Mouse (Mus musculus): ENCODE data around the gene Dlgap3. TPM values are rescaled to one million over a fixed set of nuclear protein-coding genes. Genes with fewer than 3 reads are reported as not detected.

Dlgap3 gene
- total and polyA plus RNA-seq, 2 experiments from 2014 or later: 0.15 to 0.57 TPM

DNA sequence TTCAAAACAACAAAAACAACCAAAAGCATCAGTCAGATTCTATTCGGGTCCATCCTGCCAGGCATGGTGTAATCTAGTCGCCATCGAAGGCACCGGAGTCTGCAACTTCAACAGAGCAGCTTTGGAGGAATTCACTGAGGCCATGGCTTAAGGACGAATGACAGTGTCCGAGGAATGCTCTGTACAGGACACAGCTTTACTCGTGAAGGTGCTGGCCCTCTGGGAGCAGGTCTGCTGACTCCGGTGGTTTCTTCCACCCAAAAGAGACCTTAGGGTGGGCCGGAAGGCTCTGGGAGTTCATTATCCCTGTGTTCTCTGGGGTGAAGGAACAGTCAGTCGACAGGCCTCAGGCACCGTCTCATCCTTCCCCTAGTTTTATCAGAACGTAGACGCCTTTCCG lies 92.6 kb downstream of the Dlgap3 start:
- no peak for DNase-seq (ENCODE audit: low spot score)
- Histone ChIP-seq H3K9me3 (replicated peaks; ENCODE audit: control insufficient read depth, low read length) (no peaks in the 10 kb centered on the region), H3K27ac (ENCODE audit: low read depth) (no peak overlapping the region), H3K4me2 (ENCODE audit: low read depth, low read length) (no peak overlapping the region), H3K9ac (replicated peaks; ENCODE audit: low read depth, low read length) (no peak overlapping the region), H3K36me3 (replicated peaks; ENCODE audit: control insufficient read depth, insufficient read depth, low read length) (no peaks in the 10 kb centered on the region), H3K4me3 (ENCODE audit: low read depth, low read length) (no peak overlapping the region), H3K4me1 (ENCODE audit: control insufficient read depth, insufficient read depth) (peaks cover 11% of the 10 kb centered on the region; the same call in 1 of the 2 replicates), H3K27me3 (ENCODE audit: control insufficient read depth, insufficient read depth, low read length) (no peaks in the 10 kb centered on the region)
- TF ChIP-seq CTCF (IDR thresholded peaks at IDR 0.05; ENCODE audit: low read depth) (no peak), EP300 (IDR thresholded peaks at IDR 0.05; ENCODE audit: low read depth) (no peak)
- ATAC-seq (ENCODE audit: insufficient read depth, low read depth): no peak
- WGBS: 76% methylated on average over 14 of the region's 14 CpGs

- 0 out of 2 replicates have a peak, but pooled peaks cover 6% of the 10 kb centered on the region for H3K27me3 ChIP-seq (ENCODE audit: control insufficient read depth, insufficient read depth, low read length)
- TF ChIP-seq EP300 (IDR thresholded peaks at IDR 0.05; ENCODE audit: low read depth) (0 out of 2 replicates have a peak, but pooled peaks have one; percentile 32), CTCF (IDR thresholded peaks at IDR 0.05; ENCODE audit: low read depth) (no peak)
- no peak for DNase-seq (ENCODE audit: low spot score)
- H3K4me2 ChIP-seq (ENCODE audit: low read depth, low read length): no peak overlapping the region
- H3K4me1 ChIP-seq (ENCODE audit: control insufficient read depth, insufficient read depth): 0 out of 2 replicates have a peak, but pooled peaks cover under 1% of the 10 kb centered on the region
- H3K4me3 ChIP-seq (ENCODE audit: low read depth, low read length): no peak overlapping the region
- H3K27ac ChIP-seq (ENCODE audit: low read depth): peak overlapping the region; percentile 80
- no peaks in the 10 kb centered on the region for H3K9me3 ChIP-seq (replicated peaks; ENCODE audit: control insufficient read depth, low read length)
- no peak overlapping the region for H3K9ac ChIP-seq (replicated peaks; ENCODE audit: low read depth, low read length)
- peak; percentile 75 for ATAC-seq (ENCODE audit: insufficient read depth, low read depth)
- 47% methylated on average over 19 of the region's 19 CpGs for WGBS
- no peaks in the 10 kb centered on the region for H3K36me3 ChIP-seq (replicated peaks; ENCODE audit: control insufficient read depth, insufficient read depth, low read length)
Observed at GRCm38 (mm10) chr4:127263438-127264182, 94.6 kb downstream of the Dlgap3 start.

GRCm38 (mm10) chr4:127264183-127264554 lies 95.2 kb downstream of the Dlgap3 start:
- Histone ChIP-seq H3K9me3 (replicated peaks; ENCODE audit: control insufficient read depth, low read length) (no peaks in the 10 kb centered on the region), H3K4me3 (ENCODE audit: low read depth, low read length) (no peak overlapping the region), H3K9ac (replicated peaks; ENCODE audit: low read depth, low read length) (no peak overlapping the region), H3K27me3 (ENCODE audit: control insufficient read depth, insufficient read depth, low read length) (0 out of 2 replicates have a peak, but pooled peaks cover 6% of the 10 kb centered on the region), H3K4me1 (ENCODE audit: control insufficient read depth, insufficient read depth) (no peaks in the 10 kb centered on the region), H3K4me2 (ENCODE audit: low read depth, low read length) (no peak overlapping the region), H3K36me3 (replicated peaks; ENCODE audit: control insufficient read depth, insufficient read depth, low read length) (no peaks in the 10 kb centered on the region), H3K27ac (ENCODE audit: low read depth) (peak overlapping the region; percentile 80)
- DNase-seq (ENCODE audit: low spot score) (no peak), ATAC-seq (ENCODE audit: insufficient read depth, low read depth) (peak; percentile 36; the same call in 1 of the 2 replicates)
- TF ChIP-seq EP300 (IDR thresholded peaks at IDR 0.05; ENCODE audit: low read depth) (no peak), CTCF (IDR thresholded peaks at IDR 0.05; ENCODE audit: low read depth) (no peak)
- 38% methylated on average over 5 of the region's 5 CpGs for WGBS

- Histone ChIP-seq H3K4me1 (ENCODE audit: control insufficient read depth, insufficient read depth) (0 out of 2 replicates have a peak, but pooled peaks cover 11% of the 10 kb centered on the region), H3K4me2 (ENCODE audit: low read depth, low read length) (no peak overlapping the region), H3K27ac (ENCODE audit: low read depth) (peak overlapping the region; percentile 72), H3K9ac (replicated peaks; ENCODE audit: low read depth, low read length) (no peak overlapping the region), H3K36me3 (replicated peaks; ENCODE audit: control insufficient read depth, insufficient read depth, low read length) (no peaks in the 10 kb centered on the region), H3K4me3 (ENCODE audit: low read depth, low read length) (no peak overlapping the region), H3K27me3 (ENCODE audit: control insufficient read depth, insufficient read depth, low read length) (no peaks in the 10 kb centered on the region), H3K9me3 (replicated peaks; ENCODE audit: control insufficient read depth, low read length) (no peaks in the 10 kb centered on the region)
- TF ChIP-seq EP300 (IDR thresholded peaks at IDR 0.05; ENCODE audit: low read depth) (no peak), CTCF (IDR thresholded peaks at IDR 0.05; ENCODE audit: low read depth) (no peak)
- ATAC-seq (ENCODE audit: insufficient read depth, low read depth) (peak; percentile 74), DNase-seq (ENCODE audit: low spot score) (peak; percentile 46)
- 41% methylated on average over 9 of the region's 9 CpGs for WGBS
Observed at GRCm38 (mm10) chr4:127278451-127279001, 109.5 kb downstream of the Dlgap3 start.

DNA sequence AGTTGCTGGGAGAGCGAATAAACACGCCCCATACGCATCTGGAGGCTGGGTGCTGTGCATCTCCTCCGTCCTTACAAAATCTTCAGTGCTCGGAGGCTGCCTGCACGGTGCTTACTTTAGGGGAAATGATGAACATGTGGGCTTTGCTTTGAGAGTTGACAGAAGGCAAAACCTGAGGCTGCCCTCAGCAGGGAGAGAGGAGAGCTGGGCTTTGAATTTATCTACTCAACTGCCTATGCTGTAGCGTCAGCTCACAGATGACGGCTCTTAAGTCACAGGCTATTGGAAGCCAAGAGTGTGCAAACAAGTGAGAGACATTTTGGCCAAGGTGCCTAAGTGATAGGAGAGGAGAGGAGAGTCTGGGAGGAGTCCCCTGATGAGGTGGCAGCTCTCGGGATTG lies 110.2 kb downstream of the Dlgap3 start:
- WGBS: 67% methylated on average over 9 of the region's 9 CpGs
- Histone ChIP-seq H3K9me3 (replicated peaks; ENCODE audit: control insufficient read depth, low read length) (no peaks in the 10 kb centered on the region), H3K36me3 (replicated peaks; ENCODE audit: control insufficient read depth, insufficient read depth, low read length) (no peaks in the 10 kb centered on the region), H3K27me3 (ENCODE audit: control insufficient read depth, insufficient read depth, low read length) (no peaks in the 10 kb centered on the region), H3K4me1 (ENCODE audit: control insufficient read depth, insufficient read depth) (0 out of 2 replicates have a peak, but pooled peaks cover 11% of the 10 kb centered on the region), H3K4me3 (ENCODE audit: low read depth, low read length) (no peak overlapping the region), H3K4me2 (ENCODE audit: low read depth, low read length) (no peak overlapping the region), H3K27ac (ENCODE audit: low read depth) (peak overlapping the region; percentile 72), H3K9ac (replicated peaks; ENCODE audit: low read depth, low read length) (no peak overlapping the region)
- TF ChIP-seq CTCF (IDR thresholded peaks at IDR 0.05; ENCODE audit: low read depth): no peak
- no peak for TF ChIP-seq EP300 (IDR thresholded peaks at IDR 0.05; ENCODE audit: low read depth)
- ATAC-seq (ENCODE audit: insufficient read depth, low read depth): no peak
- DNase-seq (ENCODE audit: low spot score): no peak

Other genes starting within 250 kb of the Dlgap3 start
- 8.4 and 40.9 TPM in 2 replicates for gene Zmym4, start 201.1 kb upstream of the Dlgap3 start, total RNA-seq (2014; rRNA removed; ENCODE audit: low replicate concordance)
- 7.9 and 9.4 TPM in 2 replicates for gene Zmym4, start 201.1 kb upstream of the Dlgap3 start, polyA plus RNA-seq (2015; fragmentation: Nextera tagmentation; extraction: Ambion mirVana)
- gene Sfpq, start 147.9 kb upstream of the Dlgap3 start, total RNA-seq (2014; rRNA removed; ENCODE audit: low replicate concordance): 106 and 126 TPM in 2 replicates
- gene Sfpq, start 147.9 kb upstream of the Dlgap3 start, polyA plus RNA-seq (2015; fragmentation: Nextera tagmentation; extraction: Ambion mirVana): 37.1 and 39.8 TPM in 2 replicates
- 3.2 and 6.6 TPM in 2 replicates for gene Zmym1, start 108.1 kb upstream of the Dlgap3 start, total RNA-seq (2014; rRNA removed; ENCODE audit: low replicate concordance)
- 6.4 and 9.3 TPM in 2 replicates for gene Zmym1, start 108.1 kb upstream of the Dlgap3 start, polyA plus RNA-seq (2015; fragmentation: Nextera tagmentation; extraction: Ambion mirVana)
- gene Zmym6, start 91.8 kb upstream of the Dlgap3 start, total RNA-seq (2014; rRNA removed; ENCODE audit: low replicate concordance): 9.1 and 9.9 TPM in 2 replicates
- 7.0 and 7.8 TPM in 2 replicates for gene Zmym6, start 91.8 kb upstream of the Dlgap3 start, polyA plus RNA-seq (2015; fragmentation: Nextera tagmentation; extraction: Ambion mirVana)
- 1.8 and 8.2 TPM in 2 replicates for gene Tmem35b, start 45.5 kb upstream of the Dlgap3 start, total RNA-seq (2014; rRNA removed; ENCODE audit: low replicate concordance)
- gene Tmem35b, start 45.5 kb upstream of the Dlgap3 start, polyA plus RNA-seq (2015; fragmentation: Nextera tagmentation; extraction: Ambion mirVana): 9.1 and 10.2 TPM in 2 replicates
- 58.4 and 58.6 TPM in 2 replicates for gene Smim12, start 74.6 kb downstream of the Dlgap3 start, total RNA-seq (2014; rRNA removed; ENCODE audit: low replicate concordance)
- gene Smim12, start 74.6 kb downstream of the Dlgap3 start, polyA plus RNA-seq (2015; fragmentation: Nextera tagmentation; extraction: Ambion mirVana): 69.0 and 74.7 TPM in 2 replicates
- gene Gja4, start 144.8 kb downstream of the Dlgap3 start, total RNA-seq (2014; rRNA removed; ENCODE audit: low replicate concordance): 38.4 and 45.0 TPM in 2 replicates
- 20.7 and 23.4 TPM in 2 replicates for gene Gja4, start 144.8 kb downstream of the Dlgap3 start, polyA plus RNA-seq (2015; fragmentation: Nextera tagmentation; extraction: Ambion mirVana)
- gene Gjb3, start 161.6 kb downstream of the Dlgap3 start, total RNA-seq (2014; rRNA removed; ENCODE audit: low replicate concordance): not detected in 2 replicates
- gene Gjb3, start 161.6 kb downstream of the Dlgap3 start, polyA plus RNA-seq (2015; fragmentation: Nextera tagmentation; extraction: Ambion mirVana): 0.16 and 0.18 TPM in 2 replicates
- gene Gjb4, start 184.9 kb downstream of the Dlgap3 start, total RNA-seq (2014; rRNA removed; ENCODE audit: low replicate concordance): not detected in 2 replicates
- gene Gjb4, start 184.9 kb downstream of the Dlgap3 start, polyA plus RNA-seq (2015; fragmentation: Nextera tagmentation; extraction: Ambion mirVana): not detected in 2 replicates
- gene Gjb5, start 189.0 kb downstream of the Dlgap3 start, total RNA-seq (2014; rRNA removed; ENCODE audit: low replicate concordance): 1.7 and 2.7 TPM in 2 replicates
- 0.51 and 0.63 TPM in 2 replicates for gene Gjb5, start 189.0 kb downstream of the Dlgap3 start, polyA plus RNA-seq (2015; fragmentation: Nextera tagmentation; extraction: Ambion mirVana)

All from heart, postnatal 0 days (tissue).